Mouse (Mus musculus) heart, postnatal 0 days (tissue): ENCODE results near the gene Espl1. TPM values are rescaled to one million over a fixed set of nuclear protein-coding genes. Genes with fewer than 3 reads are reported as not detected.

Source experiments
- ATAC-seq: fragments of 200-750 bp; cut with Nextera tagmentation; 2 replicates; pipeline ENCODE4 v1.8.0; 2017; ENCODE audit warnings: low read depth, moderate number of reproducible peaks, moderate library complexity; ENCODE audit not compliant: insufficient read depth
- DNase-seq: peaks from one replicate; pipeline ENCODE4 v3.0.0-alpha.2; 2016; ENCODE audit warnings: low spot score
- H3K27ac ChIP-seq: fragments of 300-500 bp; sonication (generic); 2 replicates; pipeline ENCODE4 v1.5.1; 2014; ENCODE audit warnings: low read depth, mild to moderate bottlenecking
- H3K27me3 ChIP-seq: fragments of 300-500 bp; sonication (generic); 2 replicates; pipeline ENCODE4 v1.6.1; 2014; ENCODE audit warnings: low read length, mixed read lengths; ENCODE audit not compliant: control insufficient read depth, insufficient read depth
- H3K36me3 ChIP-seq: fragments of 300-500 bp; sonication (generic); replicated peaks from 2 replicates; pipeline ENCODE4 v1.6.1; 2014; ENCODE audit warnings: low read length, mixed read lengths; ENCODE audit not compliant: control insufficient read depth, insufficient read depth
- H3K4me1 ChIP-seq: fragments of 300-500 bp; sonication (generic); 2 replicates; pipeline ENCODE4 v1.6.1; 2014; ENCODE audit warnings: antibody characterized with exemption; ENCODE audit not compliant: control insufficient read depth, insufficient read depth
- H3K4me2 ChIP-seq: fragments of 300-500 bp; sonication (generic); 2 replicates; pipeline ENCODE4 v1.6.1; 2014; ENCODE audit warnings: low read depth, mild to moderate bottlenecking, low read length, moderate library complexity
- H3K4me3 ChIP-seq: fragments of 300-500 bp; sonication (generic); 2 replicates; pipeline ENCODE4 v1.5.1; 2014; ENCODE audit warnings: low read depth, low read length
- H3K9ac ChIP-seq: fragments of 300-500 bp; sonication (generic); replicated peaks from 2 replicates; pipeline ENCODE4 v1.6.1; 2014; ENCODE audit warnings: low read depth, low read length, mixed read lengths
- H3K9me3 ChIP-seq: fragments of 300-500 bp; sonication (generic); replicated peaks from 2 replicates; pipeline ENCODE4 v1.6.1; 2016; ENCODE audit warnings: low read length; ENCODE audit not compliant: control insufficient read depth
- CTCF ChIP-seq: IDR thresholded peaks from 2 replicates; pipeline ENCODE4 v1.5.1; 2016; ENCODE audit warnings: antibody characterized with exemption, control low read depth, low read depth
- EP300 ChIP-seq: IDR thresholded peaks from 2 replicates; pipeline ENCODE4 v1.6.1; 2016; ENCODE audit warnings: antibody characterized with exemption, low read depth
- WGBS: fragments of 180-500 bp; shearing (Covaris S2); extraction: QIAGEN DNeasy Blood & Tissue Kit; methylation state at CpG from one replicate; pipeline ENCODE4 v1.1.7; 2014; 5-methylcytosine and 5-hydroxymethylcytosine counted together
- polyA plus RNA-seq: library from polyadenylated mRNA; unstranded; fragments of >200 nt; fragmentation: Nextera tagmentation; extraction: Ambion mirVana; gene quantifications from 2 replicates; pipeline ENCODE4 v1.2.1, GENCODE M21; 2015
- total RNA-seq: library from RNA; depleted of rRNA; stranded (reverse); fragments of >200 nt; gene quantifications from 2 replicates; pipeline ENCODE4 v1.2.3, GENCODE M21; 2014; ENCODE audit warnings: low replicate concordance

The Espl1 gene
- total and polyA plus RNA-seq, 2 experiments from 2014 or later, result 2.3 to 11.6 TPM

DNA sequence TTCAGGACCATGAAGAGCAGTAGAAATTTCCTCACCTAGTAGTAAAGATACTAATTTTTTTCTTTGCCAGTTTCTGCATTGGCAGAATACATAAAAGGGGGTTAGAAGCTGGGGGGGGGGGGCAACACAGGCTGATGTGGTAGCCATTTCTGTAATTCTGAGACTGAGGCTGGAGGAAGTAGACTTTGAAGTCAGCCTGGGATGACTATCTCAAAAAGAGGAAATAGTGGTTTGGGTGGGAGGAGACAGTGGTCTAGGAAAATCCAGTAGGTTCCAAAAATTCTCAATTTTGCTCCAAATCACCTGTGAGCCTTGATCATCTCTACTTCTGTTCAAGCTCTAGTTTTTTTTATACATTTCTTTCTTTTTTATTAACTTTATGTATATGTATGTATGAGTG, 15.4 kb downstream of the Espl1 start:
- ATAC-seq (no peak), DNase-seq (no peak)
- no peaks in the 10 kb centered on the region for H3K4me1 ChIP-seq
- H3K9ac ChIP-seq, result no peak overlapping the region
- H3K9me3 ChIP-seq, result no peaks in the 10 kb centered on the region
- H3K27me3 ChIP-seq, result no peaks in the 10 kb centered on the region
- H3K4me2 ChIP-seq, result no peak overlapping the region
- H3K36me3 ChIP-seq, result peaks cover 61% of the 10 kb centered on the region
- no peak overlapping the region for H3K27ac ChIP-seq
- TF ChIP-seq CTCF (no peak), EP300 (no peak)
- H3K4me3 ChIP-seq, result no peak overlapping the region

DNA sequence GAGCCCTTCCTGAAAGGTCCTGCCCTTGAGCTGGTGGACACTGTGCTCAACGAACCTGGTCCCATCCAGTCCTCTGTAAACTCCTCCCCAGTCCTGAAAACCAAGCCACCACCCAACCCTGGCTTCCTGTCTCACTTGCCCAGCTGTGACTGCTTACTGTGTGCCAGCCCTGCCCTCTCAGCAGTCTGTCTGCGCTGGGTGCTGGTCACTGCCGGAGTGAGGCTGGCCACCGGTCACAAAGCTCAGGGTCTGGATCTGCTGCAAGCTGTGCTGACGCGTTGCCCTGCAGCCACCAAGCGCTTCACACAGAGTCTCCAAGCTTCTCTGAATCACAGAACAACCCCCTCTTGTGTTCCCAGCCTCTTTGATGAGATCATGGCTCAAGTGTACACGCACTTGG, 19.2 kb downstream of the Espl1 start:
- DNase-seq (no peak), ATAC-seq (no peak)
- TF ChIP-seq CTCF (no peak), EP300 (no peak)
- no peaks in the 10 kb centered on the region for H3K4me1 ChIP-seq
- H3K27ac ChIP-seq, result no peak overlapping the region
- no peak overlapping the region for H3K4me3 ChIP-seq
- no peak overlapping the region for H3K4me2 ChIP-seq
- H3K27me3 ChIP-seq, result no peaks in the 10 kb centered on the region
- no peak overlapping the region for H3K9ac ChIP-seq
- peaks cover 70% of the 10 kb centered on the region for H3K36me3 ChIP-seq
- 91% methylated on average over 8 of the region's 8 CpGs for WGBS
- no peaks in the 10 kb centered on the region for H3K9me3 ChIP-seq

DNA sequence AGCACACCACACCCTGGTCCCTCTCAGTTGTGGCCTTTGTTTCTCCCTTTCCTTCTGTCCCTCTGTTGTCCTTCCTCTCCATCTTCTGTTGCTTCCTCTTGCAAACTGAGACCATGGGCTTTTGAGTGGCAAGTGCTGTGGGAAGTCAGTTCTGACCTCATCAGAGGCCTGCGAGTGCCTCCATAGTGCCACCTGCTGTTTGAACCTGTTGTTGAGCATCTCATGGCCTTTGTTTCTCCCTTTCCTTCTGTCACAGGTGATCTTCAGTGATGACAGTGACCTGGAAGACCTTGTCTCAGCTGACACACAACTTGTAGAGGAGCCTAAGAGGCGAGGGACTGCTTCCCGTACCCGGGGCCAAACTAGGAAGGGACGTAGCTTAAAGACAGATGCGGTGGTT, 20.2 kb downstream of the Espl1 start:
- DNase-seq (peak; percentile 31), ATAC-seq (no peak)
- Histone ChIP-seq H3K27ac (no peak overlapping the region), H3K9ac (no peak overlapping the region), H3K27me3 (no peaks in the 10 kb centered on the region), H3K36me3 (peaks cover 78% of the 10 kb centered on the region), H3K4me1 (no peaks in the 10 kb centered on the region), H3K9me3 (no peaks in the 10 kb centered on the region), H3K4me3 (no peak overlapping the region), H3K4me2 (no peak overlapping the region)
- WGBS, result 86% methylated on average over 6 of the region's 6 CpGs
- TF ChIP-seq EP300 (no peak), CTCF (peak; percentile 78)

DNA sequence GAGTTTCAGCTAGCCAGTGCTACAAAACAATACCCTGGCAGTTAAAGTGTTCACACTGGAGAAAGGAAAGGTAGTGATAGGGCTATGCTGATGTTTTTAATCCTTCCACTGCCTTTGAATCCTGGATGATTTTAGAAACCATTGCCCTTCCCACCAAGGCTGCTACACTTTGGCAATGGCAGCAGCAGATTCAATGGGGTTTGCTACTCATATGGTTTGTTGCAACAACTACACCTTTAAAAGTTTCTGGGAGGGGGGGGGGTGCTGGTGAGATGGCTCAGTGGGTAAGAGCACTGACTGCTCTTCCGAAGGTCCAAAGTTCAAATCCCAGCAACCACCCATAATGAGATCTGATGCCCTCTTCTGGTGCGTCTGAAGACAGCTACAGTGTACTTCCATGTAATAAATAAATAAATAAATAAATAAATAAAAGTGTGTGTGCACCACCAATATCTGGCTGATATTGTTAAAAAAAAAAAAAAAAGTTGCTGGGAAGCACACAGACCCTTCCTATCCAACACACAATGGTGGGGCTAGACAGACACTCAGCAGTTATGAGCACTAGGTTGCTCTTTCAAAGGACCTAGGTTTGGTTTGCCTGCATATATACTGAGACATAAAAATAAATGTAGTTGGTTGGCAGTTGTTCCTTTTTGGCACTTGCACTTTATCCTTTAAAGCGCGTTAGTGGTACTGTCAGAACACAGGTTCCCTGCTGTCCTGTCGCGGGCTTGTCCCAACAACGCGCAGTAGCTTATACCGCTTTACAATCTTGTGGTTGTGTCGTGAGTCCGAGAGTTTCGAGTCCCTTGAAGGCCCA, 28.8 kb downstream of the Espl1 start:
- TF ChIP-seq CTCF, result no peak
- no peak for TF ChIP-seq EP300
- no peak overlapping the region for H3K4me3 ChIP-seq
- no peak overlapping the region for H3K9ac ChIP-seq
- no peaks in the 10 kb centered on the region for H3K9me3 ChIP-seq
- no peak overlapping the region for H3K27ac ChIP-seq
- no peak for DNase-seq
- ATAC-seq, result no peak
- peaks cover 45% of the 10 kb centered on the region for H3K36me3 ChIP-seq
- H3K4me2 ChIP-seq, result no peak overlapping the region
- WGBS, result 75% methylated on average over 12 of the region's 12 CpGs
- no peaks in the 10 kb centered on the region for H3K27me3 ChIP-seq
- peaks cover 6% of the 10 kb centered on the region; the same call in 1 of the 2 replicates for H3K4me1 ChIP-seq

DNA sequence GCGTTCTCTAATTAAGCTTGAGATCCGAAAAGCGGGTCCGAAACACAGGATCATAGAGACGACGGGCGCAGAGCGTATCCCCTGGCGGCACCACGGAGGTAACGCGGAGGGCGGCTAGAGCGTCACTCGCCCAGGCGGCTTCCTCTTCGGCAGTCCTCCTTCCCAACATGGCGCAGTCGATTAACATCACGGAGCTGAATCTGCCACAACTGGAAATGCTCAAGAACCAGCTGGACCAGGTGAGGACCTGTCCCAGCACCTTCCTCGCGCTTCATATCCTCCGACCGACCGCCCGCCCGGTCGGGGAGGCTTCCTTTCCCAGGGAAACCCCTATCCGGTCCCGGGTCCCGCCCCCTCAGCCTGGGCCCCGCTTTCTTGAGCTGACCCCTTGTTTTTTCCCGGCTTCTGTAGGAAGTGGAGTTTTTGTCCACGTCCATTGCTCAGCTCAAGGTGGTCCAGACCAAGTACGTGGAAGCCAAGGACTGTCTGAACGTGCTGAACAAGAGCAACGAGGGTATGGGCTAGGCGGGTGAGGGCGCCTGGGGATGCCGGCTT, 30.0 kb downstream of the Espl1 start, which contains the start of gene Pfdn5:
Pfdn5 (plus strand) TSS at position 95 of the 555 bp plus-strand sequence.
- WGBS, result under 1% methylated on average over 40 of the region's 40 CpGs
- H3K9ac ChIP-seq, result peak within 1 kb of the TSS; percentile 65
- DNase-seq, result peak; percentile 84
- H3K9me3 ChIP-seq, result no peaks in the 10 kb centered on the region
- peak within 1 kb of the TSS; percentile 78 for H3K27ac ChIP-seq
- H3K4me3 ChIP-seq, result peak within 1 kb of the TSS; percentile 70
- TF ChIP-seq EP300 (no peak), CTCF (peak; percentile 37)
- peak within 1 kb of the TSS; percentile 65 for H3K4me2 ChIP-seq
- peaks cover 43% of the 10 kb centered on the region for H3K36me3 ChIP-seq
- peak; percentile 86 for ATAC-seq
- H3K4me1 ChIP-seq, result peaks cover 6% of the 10 kb centered on the region; the same call in 1 of the 2 replicates
- no peaks in the 10 kb centered on the region for H3K27me3 ChIP-seq
